Mouse (Mus musculus): ENCODE results near the gene Lrrc9.

The Lrrc9 gene

DNA sequence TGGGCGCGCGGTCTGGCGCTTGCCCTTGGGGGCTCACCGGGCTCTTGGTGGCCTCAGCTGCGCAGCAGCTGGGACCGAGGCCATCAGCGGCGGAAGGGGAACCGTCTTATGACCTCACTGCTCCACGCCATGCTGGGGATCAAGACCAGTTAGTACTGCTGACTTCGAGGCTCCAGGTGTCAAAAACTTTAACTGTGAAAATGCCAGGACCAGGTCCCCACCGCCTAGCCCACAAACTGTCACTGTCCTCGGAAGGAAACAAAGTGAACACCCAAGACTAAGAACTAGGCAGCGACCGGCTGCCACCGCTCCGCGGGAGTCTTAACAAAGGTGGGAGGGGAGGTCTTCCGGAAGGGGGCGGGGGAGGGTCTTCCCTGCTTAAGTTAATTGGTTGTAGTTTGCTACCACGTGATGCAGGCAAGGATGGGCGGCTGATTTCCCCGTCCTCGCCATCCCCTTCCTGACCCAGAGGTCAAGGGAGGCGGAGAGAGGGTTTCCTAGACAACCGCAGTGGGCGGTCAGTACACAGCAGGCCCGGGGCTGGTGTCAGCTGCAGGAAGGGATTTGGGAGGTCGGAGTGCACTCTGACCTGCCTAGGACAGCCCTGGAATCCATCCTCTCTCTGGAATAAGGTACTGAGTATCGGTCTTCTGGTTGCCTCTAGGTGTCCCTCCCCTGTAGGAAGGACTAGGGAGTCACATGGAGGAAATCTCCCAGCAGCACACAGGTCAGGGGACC, at the start of gene Lrrc9:
Gene Lrrc9 (plus strand): TSS at position 28 of the 738 bp plus-strand sequence.
- DNase-seq (ENCODE audit: low spot score in 2 of 2), result peak in 1 of 2 experiments; percentile 26

DNA sequence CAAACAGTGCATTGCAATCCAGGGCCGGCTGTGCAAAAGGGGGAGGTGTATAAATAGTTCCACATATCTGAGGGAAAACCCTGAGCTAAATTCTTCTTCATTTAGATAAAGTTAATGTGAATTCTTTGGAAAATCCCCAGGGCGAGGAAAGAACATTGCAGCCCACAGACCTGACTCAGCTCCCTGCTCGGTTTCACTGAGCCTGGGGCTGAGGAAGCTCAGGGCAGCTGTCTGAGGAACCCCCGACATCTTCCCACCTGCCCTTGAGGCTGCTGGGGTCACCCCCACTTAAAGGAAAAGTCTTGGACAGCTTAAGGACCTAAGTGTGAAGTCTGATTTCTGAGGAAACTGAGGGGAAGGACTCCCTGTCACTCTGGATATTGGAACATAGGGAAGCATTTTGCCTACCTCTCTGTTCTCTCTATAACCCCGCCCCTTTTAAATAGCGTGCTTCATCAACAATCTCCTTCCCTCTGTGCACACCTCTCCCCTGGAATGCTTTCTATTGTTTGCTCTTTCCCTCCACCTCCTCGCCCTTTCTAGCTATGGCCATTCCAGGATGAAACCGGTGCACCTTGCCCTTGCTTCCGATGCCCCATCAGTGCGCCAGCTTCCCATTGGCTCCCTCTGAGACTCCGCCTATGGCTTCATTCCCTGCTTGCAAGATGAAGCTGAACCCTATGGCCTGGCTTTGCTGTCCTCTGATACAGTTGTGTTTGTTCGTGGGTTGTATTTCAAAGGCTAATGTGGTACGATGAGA, 48.4 kb upstream of the Lrrc9 start:
- DNase-seq (ENCODE audit: low spot score in 2 of 2), result no peak

DNA sequence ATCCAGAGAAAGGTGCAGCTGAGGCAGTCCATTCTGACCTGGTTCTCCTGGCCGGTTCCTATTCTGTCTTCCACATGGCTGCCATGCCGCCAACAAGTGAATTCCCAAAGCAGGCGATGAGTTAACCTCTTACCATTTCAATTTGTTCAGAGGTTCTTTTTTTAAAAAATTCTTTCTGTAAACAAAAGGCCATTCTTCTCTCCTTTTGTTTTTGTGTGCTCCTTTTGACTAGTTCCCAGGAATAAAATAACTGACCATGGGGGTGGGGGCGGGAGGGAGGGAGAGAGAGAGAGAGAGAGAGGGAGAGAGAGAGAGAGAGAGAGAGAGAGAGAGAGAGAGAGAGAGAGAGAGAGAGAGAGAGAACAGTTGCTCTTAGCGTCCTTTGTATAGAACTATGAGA, 36.6 kb upstream of the Lrrc9 start:
- no peak for DNase-seq (ENCODE audit: low spot score in 2 of 2)

DNA sequence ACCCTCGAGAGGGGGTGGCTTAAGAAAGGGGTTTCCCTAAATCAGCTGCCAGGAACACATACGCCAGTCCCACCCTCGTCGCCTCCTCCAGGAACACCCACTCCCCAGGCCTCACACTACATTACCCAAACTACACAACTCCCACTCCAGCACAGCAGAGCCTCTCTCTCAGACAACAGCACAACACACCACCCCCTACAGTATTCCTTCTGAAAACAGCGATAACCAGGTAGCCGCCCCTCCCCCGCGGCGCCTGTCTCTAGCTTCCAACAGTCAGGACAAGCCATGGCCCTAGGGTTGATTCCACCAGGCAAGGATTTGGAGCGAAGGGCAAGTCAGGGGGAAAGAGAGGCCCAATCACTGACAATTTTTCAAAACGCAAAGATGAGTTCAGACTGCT, 34.5 kb upstream of the Lrrc9 start:
- DNase-seq (ENCODE audit: low spot score in 2 of 2), result no peak

DNA sequence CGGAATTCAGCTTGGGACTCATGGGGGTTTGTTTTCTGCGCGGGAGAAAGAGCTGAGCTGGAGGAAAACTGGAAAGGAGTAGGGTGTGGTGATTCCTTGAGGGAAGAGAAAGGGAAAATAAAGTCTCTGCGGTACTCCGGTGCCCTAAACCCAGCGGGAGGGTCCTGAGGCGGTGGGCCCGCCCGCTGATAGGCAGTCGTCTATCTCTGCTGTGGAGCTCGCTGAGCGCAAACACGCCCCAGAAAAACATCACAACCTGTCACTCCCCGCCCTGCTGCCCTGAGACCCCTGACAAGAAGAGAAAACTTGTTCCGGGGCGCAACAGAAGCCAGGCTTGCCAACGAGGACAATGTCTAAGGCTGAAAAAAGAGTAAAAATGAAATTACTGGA, 34.0 kb upstream of the Lrrc9 start:
- no peak for DNase-seq (ENCODE audit: low spot score in 2 of 2)

DNA sequence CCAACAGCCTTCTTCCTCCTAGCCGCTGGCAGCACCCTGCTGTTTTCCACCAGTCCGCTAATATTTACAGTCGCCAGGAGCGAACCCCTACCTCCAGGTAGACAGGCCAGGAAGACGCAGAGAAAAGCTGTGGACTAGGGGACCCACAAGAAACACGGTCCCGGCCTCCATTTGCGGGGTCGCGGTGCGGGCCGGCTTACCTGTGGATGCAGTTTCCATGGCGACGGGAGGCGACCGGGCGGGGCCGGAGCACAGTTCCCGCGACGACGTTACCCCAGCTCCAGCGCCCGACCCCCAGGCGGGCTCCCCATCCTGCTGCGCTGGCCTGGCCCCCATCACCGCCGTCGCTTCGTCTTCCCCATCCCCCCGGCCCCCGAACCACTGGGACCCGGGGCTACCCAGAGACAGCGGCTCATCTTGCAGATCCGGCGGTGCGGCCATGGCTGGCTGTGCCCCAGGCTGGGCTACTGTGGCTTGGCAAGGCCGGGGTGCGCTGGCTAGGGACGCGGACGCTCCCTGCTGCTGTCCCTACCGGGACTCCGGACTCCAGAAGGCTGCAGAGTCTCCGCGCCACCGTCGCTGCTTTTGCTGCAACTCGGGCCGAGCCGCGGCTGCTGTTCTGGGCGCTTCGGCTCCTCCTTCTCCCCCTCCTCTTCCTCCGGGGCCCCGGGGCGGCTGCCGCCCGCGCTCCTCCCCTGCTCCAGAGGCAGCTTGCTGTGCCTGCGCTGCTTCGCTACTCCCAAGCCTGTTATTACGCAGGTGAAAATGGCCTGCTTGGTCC, 33.4 kb upstream of the Lrrc9 start:
- DNase-seq (ENCODE audit: low spot score in 2 of 2), result peak in 1 of 2 experiments; percentile 26

DNA sequence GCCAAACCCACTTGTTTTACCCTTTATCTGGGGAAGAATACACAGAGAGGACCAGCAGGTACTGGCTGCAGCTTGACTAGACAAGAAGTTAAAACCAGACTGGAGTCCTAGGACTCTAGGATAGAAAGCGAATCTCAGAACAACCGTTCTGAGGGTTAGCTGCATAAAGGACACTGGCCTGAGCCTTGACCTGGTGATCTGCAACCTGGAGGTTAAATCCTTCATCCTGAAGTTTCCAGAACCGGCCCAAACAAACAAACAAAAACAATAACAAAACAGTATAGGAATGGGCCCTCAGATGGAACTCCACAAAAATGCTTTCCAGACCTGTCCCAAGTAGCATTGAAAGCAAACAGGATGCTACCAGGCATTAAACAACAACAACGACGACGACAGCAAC, 32.7 kb upstream of the Lrrc9 start, which contains the start of gene Rtn1:
Gene Rtn1 (minus strand): TSS at position 101 of the 400 bp plus-strand sequence.
- no peak for DNase-seq (ENCODE audit: low spot score in 2 of 2)

DNA sequence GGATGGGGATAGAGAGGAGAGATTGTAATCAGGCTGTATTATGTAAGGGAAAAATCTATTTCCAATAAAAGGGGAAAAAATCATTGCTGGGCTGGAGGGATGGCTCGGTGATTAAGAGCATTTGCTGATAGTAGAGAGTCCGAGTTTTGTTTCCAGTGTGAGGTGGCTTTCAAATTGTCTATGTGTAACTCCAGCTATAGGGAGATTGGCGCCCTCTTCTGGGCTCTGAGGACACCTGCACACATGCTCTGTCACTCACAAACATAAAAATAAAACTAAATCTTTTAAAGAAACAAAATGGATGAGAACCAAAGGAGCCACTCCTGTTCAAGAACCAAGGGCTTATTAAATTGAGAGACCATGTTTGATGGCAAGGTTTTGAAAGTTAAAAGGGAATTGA, 23.9 kb upstream of the Lrrc9 start:
- no peak for DNase-seq (ENCODE audit: low spot score in 2 of 2)

DNA sequence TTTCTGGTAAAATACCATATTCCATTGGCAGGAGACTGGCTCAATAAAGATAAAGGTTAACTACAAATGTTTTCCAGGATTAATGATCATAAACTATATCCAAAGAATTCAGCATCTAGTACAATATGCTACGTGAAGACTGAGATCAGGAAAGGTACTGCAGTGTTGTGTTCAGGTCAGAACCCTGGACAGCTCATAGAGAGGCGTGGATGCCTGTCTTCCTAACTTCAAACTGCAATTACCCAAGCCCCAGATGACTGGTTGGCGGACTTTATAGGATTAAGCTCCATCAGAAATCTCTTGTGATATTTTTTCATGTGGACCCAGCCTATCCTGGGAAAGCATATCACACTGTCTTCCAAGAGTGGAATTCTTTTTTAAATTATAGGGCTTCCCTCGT, 19.0 kb upstream of the Lrrc9 start:
- no peak for DNase-seq (ENCODE audit: low spot score in 2 of 2)

DNA sequence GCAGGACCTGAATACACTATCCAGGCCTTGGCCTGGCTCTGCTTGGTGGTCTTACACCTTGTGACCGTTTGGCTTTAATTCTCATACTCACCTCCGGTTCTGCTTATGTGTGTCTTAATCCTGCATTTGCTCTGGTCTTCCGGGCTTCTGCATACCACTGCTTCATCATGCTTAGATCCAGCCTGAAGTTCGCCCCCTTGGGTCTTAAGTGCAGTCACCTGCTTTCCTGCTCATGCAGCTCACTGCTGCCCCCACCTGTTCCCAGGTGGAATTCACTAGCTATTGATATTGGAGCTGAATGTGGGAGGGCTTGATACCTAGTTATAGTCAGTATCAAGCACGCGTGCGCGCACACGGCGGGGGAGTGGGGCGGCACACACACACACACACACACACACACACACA, 13.9 kb upstream of the Lrrc9 start:
- peak; percentile 34 to 52 for DNase-seq (ENCODE audit: low spot score in 2 of 2)

DNA sequence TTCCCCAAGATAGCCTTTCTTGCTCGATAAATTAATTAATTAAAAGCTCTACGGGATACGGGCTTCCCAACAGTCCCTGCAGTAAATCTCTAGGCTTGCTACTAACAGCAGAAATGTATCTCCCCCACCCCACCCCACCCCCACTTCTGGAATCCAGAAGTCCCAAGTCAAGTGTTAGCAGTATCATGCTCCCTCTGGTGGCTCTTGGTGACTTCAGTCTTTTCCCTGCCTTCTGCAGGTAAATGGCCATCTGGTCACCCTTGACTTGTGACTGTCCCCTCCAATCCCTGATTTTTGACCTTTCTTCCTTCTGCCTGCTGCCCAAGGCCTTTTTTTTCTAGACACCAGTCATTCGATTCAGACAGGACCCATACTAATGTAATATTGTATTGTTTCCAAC, 9.5 kb upstream of the Lrrc9 start:
- DNase-seq (ENCODE audit: low spot score in 2 of 2), result no peak

DNA sequence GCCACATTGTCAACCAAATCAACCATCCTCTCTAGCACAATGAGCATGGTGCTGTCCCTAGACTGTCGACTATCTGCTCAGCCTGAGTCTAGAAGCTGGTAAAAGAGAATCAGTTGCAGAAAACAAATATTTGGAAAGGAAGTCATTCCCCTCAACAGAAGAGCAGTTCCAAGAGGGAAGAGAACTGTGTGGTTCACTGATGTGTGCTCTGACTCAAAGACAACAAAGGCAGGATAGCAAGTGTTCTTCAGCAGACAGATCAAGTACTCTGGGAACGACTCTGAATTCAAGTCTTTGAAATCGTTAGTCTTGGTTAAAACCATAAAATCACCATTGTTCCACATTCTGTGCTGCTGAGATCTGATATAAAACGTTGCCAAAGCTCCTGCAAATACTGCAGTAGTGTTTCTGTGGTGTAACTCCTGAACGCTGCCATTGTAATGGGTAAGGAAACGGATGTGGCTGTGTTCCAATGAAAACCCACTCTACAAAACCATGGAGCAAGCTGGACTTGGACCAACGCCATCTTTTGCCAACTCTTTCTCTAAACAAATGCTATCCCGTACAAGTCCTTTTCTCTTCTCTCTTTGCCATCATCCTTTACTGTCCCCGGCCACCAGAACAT, 8.3 kb upstream of the Lrrc9 start:
- no peak for DNase-seq (ENCODE audit: low spot score in 2 of 2)

DNA sequence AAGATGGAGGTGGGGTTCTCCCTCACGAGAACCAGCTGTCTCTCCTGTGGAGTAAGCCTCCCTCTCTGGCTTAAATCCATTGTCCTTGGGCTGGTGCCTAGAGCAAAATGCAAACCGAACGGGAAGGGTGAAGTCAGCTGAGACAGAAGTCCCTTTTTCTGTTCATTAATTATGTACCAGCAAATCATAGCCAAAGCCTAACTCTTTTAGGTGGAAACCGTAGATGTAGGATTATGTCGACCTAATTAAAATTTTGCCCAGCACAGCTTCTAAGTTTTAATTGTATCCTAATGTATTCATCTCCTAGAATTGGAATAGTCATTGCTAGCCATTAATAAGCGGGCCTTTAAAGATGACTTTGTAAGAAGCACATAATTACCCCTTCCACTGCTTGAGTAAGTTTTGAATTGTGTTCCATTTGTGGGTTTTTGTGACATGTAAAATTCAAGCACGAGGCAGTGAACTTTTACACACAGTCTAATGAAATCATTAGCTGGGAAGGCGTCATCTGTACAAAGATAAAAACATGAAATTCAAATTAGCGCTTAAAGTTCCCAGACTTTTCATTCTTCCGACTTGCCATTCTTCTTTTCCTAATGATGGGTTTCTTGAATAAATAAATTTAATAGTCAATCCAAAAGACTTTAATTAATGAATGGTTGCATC, 3.9 kb upstream of the Lrrc9 start:
- no peak for DNase-seq (ENCODE audit: low spot score in 2 of 2)

DNA sequence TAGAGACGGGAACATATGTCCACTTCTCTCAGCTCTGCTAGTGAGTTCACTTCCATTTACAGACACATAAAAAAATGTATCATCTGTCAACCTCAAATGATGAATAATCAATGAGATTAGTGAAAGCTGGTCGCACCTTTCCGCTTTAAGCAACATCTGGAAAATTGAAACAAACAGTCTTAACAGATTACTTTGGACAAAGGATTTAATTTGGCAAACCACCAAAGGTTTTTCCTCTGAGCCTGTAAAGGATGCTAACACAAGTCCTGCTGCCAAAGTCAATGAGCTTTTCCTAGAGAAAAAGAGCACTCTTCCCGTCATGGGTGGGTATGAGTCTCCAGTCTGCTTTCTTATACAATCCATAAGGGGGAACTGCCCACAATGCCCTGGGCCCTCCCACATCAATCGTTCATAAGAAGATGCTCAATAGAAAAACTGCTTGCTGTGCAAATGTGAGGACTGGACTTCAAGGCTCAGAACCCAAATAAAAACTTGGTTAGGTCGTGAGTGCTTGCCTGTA, 2.6 kb upstream of the Lrrc9 start:
- no peak for DNase-seq (ENCODE audit: low spot score in 2 of 2)

DNA sequence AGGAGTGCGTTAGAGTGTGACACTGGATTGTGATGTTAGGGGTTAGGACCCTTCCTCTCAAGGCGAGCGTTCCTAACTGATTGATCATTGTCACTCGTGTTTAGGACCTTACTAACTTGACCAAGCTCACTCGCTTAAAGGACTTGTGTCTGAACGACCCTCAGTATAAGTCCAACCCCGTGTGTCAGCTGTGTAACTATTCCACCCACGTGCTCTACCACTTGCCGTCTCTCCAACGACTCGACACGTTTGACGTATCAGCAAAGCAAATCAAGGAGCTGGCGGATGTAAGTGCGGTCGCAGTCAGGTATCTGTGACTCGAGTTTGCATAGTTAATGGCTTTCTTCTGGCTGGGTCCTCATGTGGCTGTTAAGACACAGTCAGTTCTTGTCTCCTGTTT, 12.3 kb downstream of the Lrrc9 start:
- DNase-seq (ENCODE audit: low spot score in 2 of 2), result no peak

DNA sequence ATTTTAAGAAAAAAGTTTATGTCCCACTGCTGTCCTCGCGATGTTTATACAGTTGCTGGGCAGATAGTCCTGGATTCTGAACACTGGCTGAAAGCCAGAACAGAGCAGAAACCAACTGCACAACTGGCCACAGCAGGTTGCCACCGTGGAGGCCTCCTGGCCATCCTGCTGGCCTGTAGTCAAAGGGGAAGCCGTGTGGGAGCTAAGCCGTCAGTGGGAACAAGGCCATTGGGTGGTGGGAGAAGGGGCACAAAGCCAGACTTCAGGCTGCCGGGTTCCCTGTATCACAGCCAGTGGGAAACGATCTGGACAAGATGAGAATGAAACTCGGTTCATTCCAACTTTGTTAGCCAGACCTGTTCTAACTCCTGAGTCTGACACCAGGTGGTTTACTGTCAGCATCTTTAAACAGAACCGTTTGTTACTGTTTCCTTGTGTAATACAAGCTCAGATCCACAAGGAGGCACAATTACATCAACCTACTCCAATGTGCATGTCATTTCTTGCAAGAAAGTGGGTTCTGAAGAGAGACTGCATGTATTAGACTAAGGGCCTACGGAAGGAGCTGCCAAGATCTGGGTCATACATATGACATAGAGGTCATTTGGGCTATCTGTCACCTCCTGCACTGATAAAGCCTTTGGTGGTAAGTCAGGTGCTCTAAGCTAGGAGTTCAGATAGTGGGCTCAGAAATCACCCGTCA, 19.7 kb downstream of the Lrrc9 start:
- no peak for DNase-seq (ENCODE audit: low spot score in 2 of 2)

DNA sequence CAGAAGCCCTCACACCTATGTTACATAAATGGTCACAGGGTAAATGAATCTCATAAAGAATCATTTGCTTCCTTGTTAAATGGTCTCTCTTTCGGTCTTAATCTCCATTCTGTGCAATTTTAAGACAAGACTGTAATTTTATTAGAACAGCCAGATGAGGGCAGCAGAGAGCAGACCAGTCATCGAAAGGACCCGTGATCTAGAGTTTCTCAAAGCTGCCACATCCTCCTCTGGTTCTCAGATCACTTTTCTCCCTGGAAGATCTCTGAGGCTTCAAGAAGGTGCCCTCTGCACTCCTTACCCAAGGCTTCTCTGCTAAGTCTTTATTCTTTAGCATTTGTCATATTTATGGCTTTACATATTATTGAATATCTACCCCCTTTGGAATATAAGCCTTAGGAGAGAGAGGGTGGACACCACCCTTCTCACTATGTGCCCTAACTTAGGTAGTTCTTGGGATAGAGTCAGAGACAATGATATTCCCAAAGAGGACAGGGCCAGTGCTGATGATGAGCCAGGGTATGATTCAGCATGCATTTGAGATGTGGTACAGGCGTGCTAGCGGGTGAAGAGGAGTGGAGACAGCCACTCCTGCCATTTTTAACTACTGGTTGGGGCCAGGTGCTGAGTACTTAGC, 20.3 kb downstream of the Lrrc9 start:
- peak; percentile 29 to 31 for DNase-seq (ENCODE audit: low spot score in 2 of 2)

DNA sequence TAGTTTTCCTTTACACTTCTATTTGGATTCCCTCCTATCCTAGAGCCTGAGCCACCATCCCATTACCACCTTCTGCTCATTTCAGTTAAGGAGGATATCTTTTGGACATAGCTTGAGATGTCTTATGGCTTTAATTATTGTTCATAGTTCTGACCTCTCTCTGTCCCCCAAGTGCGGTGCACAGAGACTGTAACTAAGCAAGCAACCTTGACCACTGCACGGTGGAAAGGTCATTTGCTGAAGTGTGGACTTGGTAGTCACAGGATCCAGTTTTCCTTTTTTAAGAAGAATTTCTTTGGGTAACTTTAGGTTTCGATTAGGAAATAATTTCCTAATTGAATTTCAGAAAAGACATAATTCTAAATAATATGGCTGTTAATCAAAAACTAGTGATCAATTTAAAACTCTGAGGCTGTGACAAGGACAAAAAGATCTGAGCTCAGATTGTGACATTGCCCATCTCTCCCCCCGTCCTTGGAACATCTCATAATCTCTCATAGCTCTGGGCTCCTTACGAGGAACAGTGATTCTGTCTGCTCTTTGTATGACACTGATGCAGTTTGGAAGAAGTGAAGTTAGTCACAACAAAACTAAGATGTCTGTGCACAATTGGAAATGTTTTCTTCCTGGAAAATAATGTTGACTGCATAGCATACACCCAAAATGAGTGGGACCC, 24.3 kb downstream of the Lrrc9 start:
- no peak for DNase-seq (ENCODE audit: low spot score in 2 of 2)

DNA sequence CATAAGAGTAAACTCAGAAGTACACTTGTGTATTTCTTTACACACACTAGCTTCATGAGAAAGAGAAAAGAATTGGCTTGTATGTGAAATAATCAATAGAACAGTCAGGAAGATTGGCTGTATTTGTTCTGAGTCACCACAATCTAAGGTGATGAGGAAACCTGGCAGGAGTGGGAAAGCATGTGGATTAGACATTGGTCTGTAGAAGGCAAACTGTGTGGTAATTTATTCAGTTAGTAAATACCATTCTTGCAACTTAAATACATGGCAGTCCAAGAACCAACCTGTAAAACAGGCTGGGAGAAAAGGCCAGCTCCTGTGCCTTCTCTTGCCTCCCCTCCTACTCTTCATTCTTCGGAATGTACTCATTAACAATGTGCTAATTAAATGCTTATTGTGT, 25.6 kb downstream of the Lrrc9 start:
- DNase-seq (ENCODE audit: low spot score in 2 of 2), result no peak

DNA sequence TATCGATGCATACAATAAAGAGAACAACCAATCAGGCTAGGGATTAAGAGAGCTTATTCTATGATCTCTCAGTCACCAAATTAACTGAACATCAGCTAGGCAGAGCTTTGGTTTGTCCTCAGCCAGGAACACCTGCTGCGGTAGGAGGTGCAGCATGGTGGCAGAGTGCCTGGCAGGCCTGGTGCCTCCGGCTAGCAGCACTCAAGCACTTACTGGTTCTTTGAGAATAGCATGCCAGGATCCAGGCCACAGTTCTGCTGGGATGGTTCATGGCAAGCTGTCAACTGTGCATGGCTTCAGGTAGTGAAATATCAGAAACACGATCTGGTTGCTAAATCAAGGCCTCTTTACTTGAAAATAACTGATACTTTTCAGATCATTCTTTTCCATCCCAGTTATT, 26.1 kb downstream of the Lrrc9 start:
- no peak for DNase-seq (ENCODE audit: low spot score in 2 of 2)

All from urinary bladder, postnatal 36 days (tissue).